Mouse (Mus musculus): ENCODE measurements around the gene Pter. TPM values are rescaled to one million over a fixed set of nuclear protein-coding genes. Genes with fewer than 3 reads are reported as not detected.

Gene Pter
- polyA plus RNA-seq (2015; fragmentation: Nextera tagmentation; extraction: Ambion mirVana), result 60.5 and 64.3 TPM in 2 replicates

- no peaks in the 10 kb centered on the region for H3K9me3 ChIP-seq (ENCODE audit: low read length)
- peaks cover 8% of the 10 kb centered on the region; the same call in 1 of the 2 replicates for H3K4me1 ChIP-seq (ENCODE audit: insufficient read depth)
- TF ChIP-seq CTCF (IDR thresholded peaks at IDR 0.05; ENCODE audit: low read depth) (no peak), EP300 (IDR thresholded peaks at IDR 0.05; ENCODE audit: low read depth) (no peak)
- H3K27ac ChIP-seq (ENCODE audit: low read depth), result peak within 1 kb of the TSS; percentile 79
- peak within 1 kb of the TSS; percentile 82 for H3K4me2 ChIP-seq (ENCODE audit: low read depth, low read length)
- no peaks in the 10 kb centered on the region for H3K36me3 ChIP-seq (replicated peaks; ENCODE audit: insufficient read depth, low read length)
- no peaks in the 10 kb centered on the region for H3K27me3 ChIP-seq (ENCODE audit: insufficient read depth, low read length)
- DNase-seq (peak; percentile 92), ATAC-seq (peak; percentile 99)
- WGBS (ENCODE audit: insufficient replicate concordance), result under 1% methylated on average over 24 of the region's 24 CpGs
- peak within 1 kb of the TSS; percentile 70 for H3K4me3 ChIP-seq (ENCODE audit: low read depth, low read length)
- peak within 1 kb of the TSS; percentile 83 for H3K9ac ChIP-seq (replicated peaks)
Observed at GRCm38 (mm10) chr2:12923804-12924591, at the start of gene Pter. TSS of gene Pter (plus strand) at chr2:12924041.

GRCm38 (mm10) chr2:12874232-12874631, 49.6 kb upstream of the Pter start:
- no peak for DNase-seq
- ATAC-seq, result no peak
- WGBS (ENCODE audit: insufficient replicate concordance), result 59% methylated on average over 1 of the region's 1 CpGs
- Histone ChIP-seq H3K9me3 (ENCODE audit: low read length) (no peaks in the 10 kb centered on the region), H3K27me3 (ENCODE audit: insufficient read depth, low read length) (no peaks in the 10 kb centered on the region), H3K4me2 (ENCODE audit: low read depth, low read length) (no peak overlapping the region), H3K4me3 (ENCODE audit: low read depth, low read length) (no peak overlapping the region), H3K36me3 (replicated peaks; ENCODE audit: insufficient read depth, low read length) (no peaks in the 10 kb centered on the region), H3K27ac (ENCODE audit: low read depth) (no peak overlapping the region), H3K9ac (replicated peaks) (no peak overlapping the region), H3K4me1 (ENCODE audit: insufficient read depth) (no peaks in the 10 kb centered on the region)
- no peak for TF ChIP-seq EP300 (IDR thresholded peaks at IDR 0.05; ENCODE audit: low read depth)
- no peak for TF ChIP-seq CTCF (IDR thresholded peaks at IDR 0.05; ENCODE audit: low read depth)

- Histone ChIP-seq H3K4me1 (ENCODE audit: insufficient read depth) (no peaks in the 10 kb centered on the region), H3K27me3 (ENCODE audit: insufficient read depth, low read length) (no peaks in the 10 kb centered on the region), H3K9ac (replicated peaks) (no peak overlapping the region), H3K4me3 (ENCODE audit: low read depth, low read length) (no peak overlapping the region), H3K27ac (ENCODE audit: low read depth) (peak overlapping the region; percentile 34; the same call in 1 of the 2 replicates), H3K9me3 (ENCODE audit: low read length) (no peaks in the 10 kb centered on the region), H3K4me2 (ENCODE audit: low read depth, low read length) (no peak overlapping the region), H3K36me3 (replicated peaks; ENCODE audit: insufficient read depth, low read length) (no peaks in the 10 kb centered on the region)
- DNase-seq (no peak), ATAC-seq (peak; percentile 93)
- 35% methylated on average over 2 of the region's 2 CpGs for WGBS (ENCODE audit: insufficient replicate concordance)
- no peak for TF ChIP-seq CTCF (IDR thresholded peaks at IDR 0.05; ENCODE audit: low read depth)
- TF ChIP-seq EP300 (IDR thresholded peaks at IDR 0.05; ENCODE audit: low read depth), result peak; percentile 65
Observed at GRCm38 (mm10) chr2:12879492-12879891, 44.3 kb upstream of the Pter start.

- H3K27me3 ChIP-seq (ENCODE audit: insufficient read depth, low read length), result no peaks in the 10 kb centered on the region
- ATAC-seq, result no peak
- no peak for TF ChIP-seq CTCF (IDR thresholded peaks at IDR 0.05; ENCODE audit: low read depth)
- TF ChIP-seq EP300 (IDR thresholded peaks at IDR 0.05; ENCODE audit: low read depth), result no peak
- H3K9me3 ChIP-seq (ENCODE audit: low read length), result no peaks in the 10 kb centered on the region
- H3K27ac ChIP-seq (ENCODE audit: low read depth), result no peak overlapping the region
- H3K36me3 ChIP-seq (replicated peaks; ENCODE audit: insufficient read depth, low read length), result no peaks in the 10 kb centered on the region
- no peak overlapping the region for H3K4me3 ChIP-seq (ENCODE audit: low read depth, low read length)
- no peak overlapping the region for H3K4me2 ChIP-seq (ENCODE audit: low read depth, low read length)
- no peak for DNase-seq
- H3K9ac ChIP-seq (replicated peaks), result no peak overlapping the region
- WGBS (ENCODE audit: insufficient replicate concordance), result 50% methylated on average over 1 of the region's 1 CpGs
- H3K4me1 ChIP-seq (ENCODE audit: insufficient read depth), result no peaks in the 10 kb centered on the region
Observed at GRCm38 (mm10) chr2:12881009-12881408, 42.8 kb upstream of the Pter start.

- no peaks in the 10 kb centered on the region for H3K27me3 ChIP-seq (ENCODE audit: insufficient read depth, low read length)
- no peaks in the 10 kb centered on the region for H3K9me3 ChIP-seq (ENCODE audit: low read length)
- H3K36me3 ChIP-seq (replicated peaks; ENCODE audit: insufficient read depth, low read length), result no peaks in the 10 kb centered on the region
- H3K4me3 ChIP-seq (ENCODE audit: low read depth, low read length), result no peak overlapping the region
- TF ChIP-seq CTCF (IDR thresholded peaks at IDR 0.05; ENCODE audit: low read depth), result no peak
- no peak for TF ChIP-seq EP300 (IDR thresholded peaks at IDR 0.05; ENCODE audit: low read depth)
- no peak overlapping the region for H3K4me2 ChIP-seq (ENCODE audit: low read depth, low read length)
- no peaks in the 10 kb centered on the region for H3K4me1 ChIP-seq (ENCODE audit: insufficient read depth)
- DNase-seq, result no peak
- H3K9ac ChIP-seq (replicated peaks), result no peak overlapping the region
- H3K27ac ChIP-seq (ENCODE audit: low read depth), result no peak overlapping the region
- no peak for ATAC-seq
- WGBS (ENCODE audit: insufficient replicate concordance), result 87% methylated on average over 10 of the region's 10 CpGs
Observed at GRCm38 (mm10) chr2:12883276-12883914, 40.4 kb upstream of the Pter start.

- Histone ChIP-seq H3K27me3 (ENCODE audit: insufficient read depth, low read length) (no peaks in the 10 kb centered on the region), H3K4me2 (ENCODE audit: low read depth, low read length) (no peak overlapping the region), H3K27ac (ENCODE audit: low read depth) (no peak overlapping the region), H3K9ac (replicated peaks) (no peak overlapping the region), H3K9me3 (ENCODE audit: low read length) (no peaks in the 10 kb centered on the region), H3K4me3 (ENCODE audit: low read depth, low read length) (no peak overlapping the region), H3K4me1 (ENCODE audit: insufficient read depth) (no peaks in the 10 kb centered on the region), H3K36me3 (replicated peaks; ENCODE audit: insufficient read depth, low read length) (no peaks in the 10 kb centered on the region)
- 56% methylated on average over 2 of the region's 2 CpGs for WGBS (ENCODE audit: insufficient replicate concordance)
- no peak for DNase-seq
- no peak for ATAC-seq
- TF ChIP-seq CTCF (IDR thresholded peaks at IDR 0.05; ENCODE audit: low read depth) (no peak), EP300 (IDR thresholded peaks at IDR 0.05; ENCODE audit: low read depth) (no peak)
Observed at GRCm38 (mm10) chr2:12887015-12887414, 36.8 kb upstream of the Pter start.
